Mouse (Mus musculus) kidney, embryonic 15.5 days (tissue): ENCODE measurements around the gene Car3. TPM values are rescaled to one million over a fixed set of nuclear protein-coding genes. Genes with fewer than 3 reads are reported as not detected.
"Not testable (repeated sequence)": the region's sequence is repeated elsewhere in the genome, so short reads cannot be mapped to it uniquely, and the experiment has no call there.

ENCODE experiments used
- ATAC-seq: fragments of 200-750 bp; cut with Nextera tagmentation; replicated peaks from 2 replicates; pipeline ENCODE4 v1.8.0; 2017; ENCODE audit warnings: moderate TSS enrichment; ENCODE audit not compliant: low FRiP score
- H3K27ac ChIP-seq: fragments of 300-500 bp; sonication (generic); 2 replicates; pipeline ENCODE4 v1.5.1; 2015; ENCODE audit warnings: mild to moderate bottlenecking, inconsistent platforms
- H3K27me3 ChIP-seq: fragments of 300-500 bp; sonication (generic); 2 replicates; pipeline ENCODE4 v1.6.1; 2015; ENCODE audit warnings: inconsistent platforms
- H3K36me3 ChIP-seq: fragments of 300-500 bp; sonication (generic); 2 replicates; pipeline ENCODE4 v1.6.1; 2015; ENCODE audit warnings: inconsistent platforms
- H3K4me1 ChIP-seq: fragments of 300-500 bp; sonication (generic); 2 replicates; pipeline ENCODE4 v1.6.1; 2015; ENCODE audit warnings: inconsistent platforms
- H3K4me2 ChIP-seq: fragments of 300-500 bp; sonication (generic); 2 replicates; pipeline ENCODE4 v1.6.1; 2015; ENCODE audit warnings: moderate library complexity, mild to moderate bottlenecking, inconsistent platforms
- H3K4me3 ChIP-seq: fragments of 300-500 bp; sonication (generic); replicated peaks from 2 replicates; pipeline ENCODE4 v1.5.1; 2015; ENCODE audit warnings: mild to moderate bottlenecking, inconsistent platforms
- H3K9ac ChIP-seq: fragments of 300-500 bp; sonication (generic); 2 replicates; pipeline ENCODE4 v1.6.1; 2015; ENCODE audit warnings: mild to moderate bottlenecking, inconsistent platforms
- H3K9me3 ChIP-seq: fragments of 300-500 bp; sonication (generic); replicated peaks from 2 replicates; pipeline ENCODE4 v1.6.1; 2016; ENCODE audit warnings: inconsistent platforms
- WGBS: fragments of 180-500 bp; shearing (Covaris S2); methylation state at CpG from one replicate; pipeline ENCODE4 v1.1.7; 2015; ENCODE audit warnings: mixed read lengths; 5-methylcytosine and 5-hydroxymethylcytosine counted together
- polyA plus RNA-seq: library from polyadenylated mRNA; unstranded; fragments of >200 nt; fragmentation: Nextera tagmentation; extraction: Ambion mirVana; gene quantifications from 2 replicates; pipeline ENCODE4 v1.2.1, GENCODE M21; 2015

Car3 gene
- polyA plus RNA-seq = 18.8 and 39.6 TPM in 2 replicates

DNA sequence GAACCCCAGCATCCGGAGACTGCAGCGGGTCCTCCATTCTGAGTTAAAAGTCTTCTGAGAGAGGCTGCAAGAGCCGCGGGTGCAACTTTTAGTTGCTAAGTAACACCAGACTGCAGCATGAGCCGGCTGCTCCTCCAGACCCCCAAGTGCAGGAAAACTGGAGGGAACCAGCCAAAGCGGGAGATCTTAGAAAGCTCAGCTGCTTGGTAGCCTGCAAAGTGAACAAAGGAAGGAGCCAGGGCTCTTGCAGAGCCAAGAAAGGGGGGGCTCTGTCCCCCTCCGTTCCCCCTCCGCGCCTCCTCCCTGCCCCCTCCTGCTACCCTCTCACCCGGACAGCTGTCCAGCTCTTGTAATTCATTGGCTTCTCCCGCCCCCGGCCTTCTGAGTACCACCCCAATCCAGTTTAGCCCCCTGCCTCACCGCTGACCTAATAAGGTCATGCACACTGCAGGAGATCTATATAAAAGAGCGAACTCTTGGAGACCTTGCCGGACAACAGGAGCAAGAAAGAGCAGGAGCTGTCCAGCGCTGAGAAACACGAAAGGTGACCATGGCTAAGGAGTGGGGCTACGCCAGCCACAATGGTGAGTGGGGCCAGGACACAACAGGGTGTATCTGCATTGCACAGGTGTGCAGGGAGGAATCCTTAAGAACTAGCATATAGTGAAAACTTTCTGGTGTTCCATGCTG, at the start of gene Car3:
Gene Car3, plus strand, starts transcription at position 491 of the 690 bp plus-strand sequence.
- ATAC-seq = peak; percentile 85
- WGBS = 3% methylated on average over 18 of the region's 18 CpGs
- H3K9ac ChIP-seq = peak within 1 kb of the TSS; percentile 29; the same call in 1 of the 2 replicates

DNA sequence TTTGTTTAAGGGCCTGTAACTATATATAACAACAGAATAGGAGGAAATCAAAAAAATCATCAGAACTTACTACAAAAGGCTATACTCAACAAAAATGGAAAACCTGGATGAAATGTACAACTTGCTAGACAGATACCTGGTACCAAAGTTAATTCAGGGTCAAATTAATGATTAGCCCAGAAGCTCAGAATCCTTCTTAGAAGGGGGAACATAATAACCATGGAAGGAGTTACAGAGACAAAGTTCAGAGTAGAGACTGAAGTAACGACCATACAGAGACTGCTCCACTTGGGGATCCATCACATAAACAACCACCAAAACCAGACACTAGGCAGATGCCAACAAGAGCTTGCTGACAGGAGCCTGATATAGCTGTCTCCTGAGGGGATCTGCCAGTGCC, 47.9 kb upstream of the Car3 start:
- not testable (repeated sequence) for H3K4me1 ChIP-seq, H3K4me3 ChIP-seq, H3K9me3 ChIP-seq, H3K27ac ChIP-seq, H3K9ac ChIP-seq, H3K27me3 ChIP-seq, H3K4me2 ChIP-seq, H3K36me3 ChIP-seq, ATAC-seq
- WGBS = 76% methylated on average over 1 of the region's 1 CpGs

More for the DNA sequence above, at the start of gene Car3:
- Histone ChIP-seq H3K4me2 (peak within 1 kb of the TSS; percentile 65), H3K27ac (0 out of 2 replicates have a peak within 1 kb of the TSS, but pooled peaks have one; percentile 1), H3K36me3 (no peaks in the 10 kb centered on the region), H3K27me3 (peaks cover 4% of the 10 kb centered on the region; the same call in 1 of the 2 replicates), H3K9me3 (no peaks in the 10 kb centered on the region), H3K4me3 (peak within 1 kb of the TSS; percentile 37), H3K4me1 (peaks cover 10% of the 10 kb centered on the region)

DNA sequence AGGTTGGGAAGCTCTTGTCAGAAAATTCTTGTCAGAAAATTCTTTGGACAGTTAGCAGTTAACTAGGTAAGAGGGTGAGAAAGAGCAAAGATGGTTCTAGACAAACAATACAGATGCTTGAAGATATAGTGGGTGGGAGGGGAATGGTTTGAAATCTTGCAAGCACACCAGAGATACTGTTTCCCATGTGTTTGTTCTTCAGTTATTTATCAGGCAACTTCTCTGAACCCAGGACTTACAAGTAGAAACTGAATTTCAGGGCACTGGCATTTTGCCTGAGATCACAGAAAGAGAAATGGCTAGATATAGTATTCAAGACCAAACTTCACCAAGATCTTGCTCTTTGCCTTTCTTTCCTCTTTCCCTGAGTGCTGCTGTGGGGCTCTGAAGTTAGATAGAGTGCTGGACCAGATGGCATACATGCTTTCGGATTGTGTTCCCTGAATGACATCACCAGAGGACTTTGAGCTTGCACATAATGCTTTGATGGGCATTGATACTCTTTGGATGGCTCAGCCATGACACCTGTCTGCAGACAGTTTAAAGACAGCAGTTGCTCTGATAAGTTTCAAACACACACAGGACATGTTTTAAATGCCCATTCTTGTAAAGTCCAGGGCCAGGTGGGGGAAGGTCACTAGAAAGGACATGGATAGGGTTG, 43.3 kb upstream of the Car3 start:
- H3K4me2 ChIP-seq = no peak overlapping the region
- ATAC-seq = no peak
- H3K9me3 ChIP-seq = no peaks in the 10 kb centered on the region
- no peaks in the 10 kb centered on the region for H3K4me1 ChIP-seq
- H3K27ac ChIP-seq = no peak overlapping the region
- H3K27me3 ChIP-seq = no peaks in the 10 kb centered on the region
- H3K9ac ChIP-seq = no peak overlapping the region
- no peak overlapping the region for H3K4me3 ChIP-seq
- H3K36me3 ChIP-seq = no peaks in the 10 kb centered on the region
- WGBS = 81% methylated on average over 1 of the region's 1 CpGs

DNA sequence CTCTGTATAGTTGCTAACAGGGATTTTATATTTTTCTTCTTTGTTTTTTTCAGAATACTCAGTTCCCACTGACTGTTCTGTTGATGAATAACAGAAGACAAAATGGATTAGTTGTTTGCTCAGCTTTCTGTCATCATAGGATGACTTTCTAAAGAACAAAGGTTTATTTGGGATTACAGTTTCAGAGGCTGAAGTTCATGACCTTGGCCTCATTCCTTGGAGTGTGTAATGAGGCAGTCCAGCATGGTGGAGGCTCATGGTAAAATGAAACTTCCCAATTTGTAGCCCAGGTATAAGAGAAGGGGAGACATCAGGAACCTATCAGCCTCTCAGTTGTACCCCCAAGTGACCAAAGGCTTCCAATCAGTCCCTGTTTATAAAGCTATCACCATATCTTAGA, 34.4 kb upstream of the Car3 start:
- Histone ChIP-seq H3K4me1 (no peaks in the 10 kb centered on the region), H3K4me2 (no peak overlapping the region), H3K36me3 (no peaks in the 10 kb centered on the region), H3K9me3 (no peaks in the 10 kb centered on the region), H3K27me3 (no peaks in the 10 kb centered on the region), H3K27ac (no peak overlapping the region), H3K4me3 (no peak overlapping the region), H3K9ac (no peak overlapping the region)
- ATAC-seq = no peak

DNA sequence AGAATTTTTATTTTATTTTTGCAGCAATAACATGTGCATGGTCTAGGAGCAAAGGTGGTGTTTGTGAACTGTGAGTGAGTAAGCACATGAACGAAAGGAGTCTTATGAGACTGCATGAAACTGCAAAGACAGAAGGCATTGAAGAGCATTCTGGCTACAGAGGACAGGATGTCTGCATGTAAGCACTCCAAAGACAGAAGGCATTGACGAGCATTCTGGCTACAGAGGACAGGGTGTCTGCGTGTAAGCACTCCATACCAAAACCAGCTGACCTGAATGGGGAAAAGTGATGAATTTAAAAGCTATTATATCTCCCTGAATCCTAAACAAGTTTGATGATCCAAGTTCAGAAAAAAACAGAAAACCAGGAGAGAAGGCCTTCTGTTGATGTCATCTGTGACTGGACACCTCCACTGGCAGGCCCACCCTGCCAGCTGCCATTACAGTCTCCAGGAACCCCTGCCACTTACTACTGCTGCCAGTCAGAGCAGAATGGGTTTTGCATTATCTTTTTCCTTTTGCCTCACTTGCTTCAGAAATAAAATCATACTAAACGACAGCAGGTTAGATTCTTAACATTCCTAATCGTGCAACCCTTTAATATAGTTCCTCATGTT, 32.0 kb upstream of the Car3 start:
- no peak for ATAC-seq
- Histone ChIP-seq H3K27ac (no peak overlapping the region), H3K9ac (no peak overlapping the region), H3K36me3 (no peaks in the 10 kb centered on the region), H3K4me2 (no peak overlapping the region), H3K9me3 (no peaks in the 10 kb centered on the region), H3K27me3 (no peaks in the 10 kb centered on the region), H3K4me1 (no peaks in the 10 kb centered on the region), H3K4me3 (no peak overlapping the region)
- WGBS = 79% methylated on average over 5 of the region's 5 CpGs

DNA sequence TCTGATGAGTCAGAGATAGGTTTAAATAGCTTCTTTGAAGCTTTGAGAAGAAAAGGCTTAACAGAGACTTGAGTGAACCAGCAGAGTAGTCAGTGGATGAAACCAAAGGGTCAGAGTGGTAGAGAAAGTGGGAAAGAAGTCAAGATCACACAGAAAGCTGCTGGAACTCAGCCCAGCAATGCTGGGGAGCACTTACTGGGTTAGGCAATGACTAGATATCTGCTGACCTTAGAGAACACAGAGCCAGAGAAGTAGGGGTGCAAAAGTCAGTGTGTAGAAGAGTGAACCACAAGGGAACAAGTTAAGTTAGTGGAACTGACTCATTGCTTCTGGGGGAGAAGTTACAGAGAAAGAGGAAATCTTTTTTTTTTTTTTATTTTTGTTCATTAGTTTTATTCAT, 30.5 kb upstream of the Car3 start:
- Histone ChIP-seq H3K27ac (no peak overlapping the region), H3K9ac (no peak overlapping the region), H3K4me2 (no peak overlapping the region), H3K9me3 (no peaks in the 10 kb centered on the region), H3K27me3 (no peaks in the 10 kb centered on the region), H3K4me1 (no peaks in the 10 kb centered on the region), H3K36me3 (no peaks in the 10 kb centered on the region), H3K4me3 (no peak overlapping the region)
- ATAC-seq = no peak

DNA sequence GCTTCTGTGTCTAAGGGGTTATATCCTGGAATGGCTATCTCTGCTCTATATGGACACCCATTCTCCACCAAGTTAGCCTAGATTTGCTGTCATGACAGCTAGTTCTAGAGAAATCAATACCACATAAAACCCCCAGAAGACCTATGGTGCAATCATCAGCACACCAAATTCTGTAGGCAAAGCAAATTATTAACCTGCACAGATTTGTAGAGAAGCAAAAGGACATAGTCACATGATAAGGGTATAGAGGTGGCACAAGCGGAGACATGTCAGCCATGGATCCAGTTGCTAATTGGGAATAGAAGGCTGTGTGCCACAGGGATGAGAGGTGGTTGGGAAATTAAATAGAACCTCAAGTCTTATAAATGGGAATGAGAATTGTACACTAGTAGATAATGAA, 24.4 kb upstream of the Car3 start:
- H3K4me3 ChIP-seq = no peak overlapping the region
- H3K27me3 ChIP-seq = no peaks in the 10 kb centered on the region
- H3K4me2 ChIP-seq = no peak overlapping the region
- no peak overlapping the region for H3K27ac ChIP-seq
- H3K9me3 ChIP-seq = no peaks in the 10 kb centered on the region
- ATAC-seq = no peak
- no peak overlapping the region for H3K9ac ChIP-seq
- no peaks in the 10 kb centered on the region for H3K4me1 ChIP-seq
- H3K36me3 ChIP-seq = no peaks in the 10 kb centered on the region
- 91% methylated on average over 1 of the region's 1 CpGs for WGBS

DNA sequence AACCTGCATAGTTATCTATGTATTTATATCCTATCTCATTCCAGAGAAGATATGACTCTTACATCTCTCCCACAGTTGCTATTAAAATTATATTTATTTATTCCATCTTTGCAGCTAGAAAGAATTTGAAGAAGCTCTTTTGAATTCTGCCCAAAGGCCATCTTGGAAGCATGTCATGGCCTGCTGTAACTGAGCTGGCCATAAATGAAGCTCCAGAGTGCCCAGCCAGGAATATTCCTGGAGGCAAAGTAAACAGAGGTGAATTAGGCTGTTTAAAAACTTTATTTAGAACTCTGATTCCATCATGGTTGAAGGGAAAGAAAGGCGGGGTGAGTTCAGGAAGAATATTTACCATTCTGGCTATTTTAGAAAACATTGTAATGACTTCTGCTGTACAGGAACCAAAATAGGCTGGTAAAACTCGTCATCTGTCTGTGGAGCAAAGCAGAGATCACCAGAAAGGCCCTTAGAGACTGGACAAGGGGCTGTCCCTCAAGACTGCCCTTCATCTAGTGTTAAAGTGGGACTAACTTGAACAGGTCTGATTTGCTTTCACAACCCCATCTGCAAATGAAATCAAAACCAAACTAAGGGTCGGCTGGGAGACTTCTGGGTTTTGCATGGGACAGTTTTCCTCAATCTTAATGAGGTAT, 23.7 kb upstream of the Car3 start:
- Histone ChIP-seq H3K27me3 (no peaks in the 10 kb centered on the region), H3K4me1 (no peaks in the 10 kb centered on the region), H3K9me3 (no peaks in the 10 kb centered on the region), H3K27ac (no peak overlapping the region), H3K36me3 (no peaks in the 10 kb centered on the region), H3K4me2 (no peak overlapping the region), H3K9ac (no peak overlapping the region), H3K4me3 (no peak overlapping the region)
- WGBS = 72% methylated on average over 3 of the region's 3 CpGs
- no peak for ATAC-seq

DNA sequence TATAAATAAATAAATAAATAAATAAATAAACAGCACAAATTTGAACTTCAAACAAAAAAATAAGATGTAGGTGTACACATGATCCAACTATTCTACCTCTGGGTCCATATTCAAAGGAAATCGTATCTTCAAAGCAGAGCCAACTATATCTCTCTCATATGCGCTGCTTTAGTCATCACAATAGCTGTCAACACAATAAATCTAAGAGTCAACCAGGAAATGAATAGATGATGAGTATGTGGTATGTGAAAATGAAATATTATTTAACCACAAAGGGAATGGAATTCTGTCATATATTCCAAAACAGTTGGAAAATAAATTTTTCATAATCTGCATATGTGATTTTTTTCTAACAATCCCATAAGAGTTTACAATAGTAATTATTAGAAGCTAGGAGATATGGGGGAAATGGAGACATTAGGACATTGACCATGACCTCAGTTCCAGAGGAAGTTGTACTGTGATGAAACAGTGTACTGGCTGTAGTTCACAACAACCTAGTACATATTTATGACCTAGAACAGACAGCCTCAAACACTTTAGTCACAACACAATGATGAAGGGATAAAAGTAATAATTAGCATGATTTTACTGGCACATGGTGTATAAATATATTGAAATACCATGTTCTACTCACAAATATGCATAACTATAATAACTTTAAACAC, 14.6 kb upstream of the Car3 start:
- H3K9me3 ChIP-seq = no peaks in the 10 kb centered on the region
- no peaks in the 10 kb centered on the region for H3K36me3 ChIP-seq
- no peak overlapping the region for H3K9ac ChIP-seq
- no peak overlapping the region for H3K27ac ChIP-seq
- no peak for ATAC-seq
- H3K4me2 ChIP-seq = no peak overlapping the region
- H3K4me3 ChIP-seq = no peak overlapping the region
- WGBS = 82% methylated on average over 2 of the region's 2 CpGs
- no peaks in the 10 kb centered on the region for H3K4me1 ChIP-seq
- H3K27me3 ChIP-seq = no peaks in the 10 kb centered on the region

DNA sequence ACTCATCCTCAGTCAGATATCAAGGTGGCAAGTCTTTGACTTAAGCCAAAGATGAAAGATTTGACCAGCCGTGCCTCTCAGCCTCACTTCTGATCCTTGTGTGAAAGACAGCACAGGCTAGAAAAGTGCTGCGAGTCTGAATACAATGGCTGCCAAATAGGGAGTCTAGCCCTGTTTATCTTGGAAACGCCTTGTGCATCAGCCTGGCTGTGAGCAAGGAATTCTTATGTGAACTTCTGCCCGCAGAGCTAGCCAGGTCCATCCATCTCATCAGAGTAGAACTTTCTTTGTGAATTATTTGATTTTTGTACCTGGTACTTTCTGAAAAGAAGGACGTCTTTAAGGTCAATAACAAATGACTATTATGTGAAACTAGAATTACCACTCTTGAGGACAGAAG, 9.3 kb upstream of the Car3 start:
- WGBS = 63% methylated on average over 5 of the region's 5 CpGs
- no peak overlapping the region for H3K4me3 ChIP-seq
- no peaks in the 10 kb centered on the region for H3K27me3 ChIP-seq
- H3K9ac ChIP-seq = no peak overlapping the region
- no peaks in the 10 kb centered on the region for H3K36me3 ChIP-seq
- no peaks in the 10 kb centered on the region for H3K9me3 ChIP-seq
- H3K4me2 ChIP-seq = no peak overlapping the region
- no peak overlapping the region for H3K27ac ChIP-seq
- ATAC-seq = no peak
- no peaks in the 10 kb centered on the region for H3K4me1 ChIP-seq

DNA sequence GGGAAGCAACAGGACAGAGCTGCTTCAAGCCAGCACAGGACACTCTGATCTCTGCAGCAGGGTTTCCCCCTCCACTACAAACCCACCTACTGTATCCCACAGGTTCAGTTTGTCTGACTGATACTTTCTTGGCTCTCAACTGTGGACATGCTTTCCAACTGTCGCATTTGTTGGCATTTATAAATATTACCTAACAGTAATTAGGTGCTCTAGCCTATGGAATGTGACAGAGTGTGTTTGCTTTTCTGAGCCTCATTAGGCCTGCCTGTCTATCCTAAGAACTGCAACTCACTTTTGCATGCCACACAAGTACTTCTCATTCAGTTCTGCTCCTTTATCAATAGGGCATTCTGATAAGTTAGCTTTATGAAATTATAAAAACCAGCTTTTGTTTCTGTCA, 8.9 kb upstream of the Car3 start:
- ATAC-seq = no peak
- WGBS = 56% methylated on average over 1 of the region's 1 CpGs

DNA sequence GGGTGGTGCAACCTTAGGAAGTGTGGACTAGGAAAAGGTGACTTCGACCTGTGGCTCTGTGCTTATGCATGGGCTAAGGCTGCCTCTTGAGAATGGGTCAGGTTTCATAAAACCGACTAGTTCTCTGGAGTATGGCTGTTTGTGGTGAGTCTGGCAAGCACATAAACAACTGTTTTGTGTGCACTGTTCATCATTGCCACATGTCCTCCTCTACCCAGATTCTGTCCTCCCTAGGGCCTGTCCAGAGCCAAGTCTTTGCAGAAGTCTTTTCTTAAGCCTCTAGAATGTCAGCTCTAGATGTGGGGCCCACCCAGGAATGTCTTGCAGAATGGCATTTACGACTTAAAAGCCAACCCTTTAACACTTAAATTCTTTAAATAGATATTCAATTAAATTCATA, 5.4 kb upstream of the Car3 start:
- H3K4me3 ChIP-seq = no peak overlapping the region
- H3K9me3 ChIP-seq = no peaks in the 10 kb centered on the region
- no peak overlapping the region for H3K4me2 ChIP-seq
- H3K27ac ChIP-seq = no peak overlapping the region
- peaks cover 5% of the 10 kb centered on the region for H3K4me1 ChIP-seq
- H3K36me3 ChIP-seq = no peaks in the 10 kb centered on the region
- no peak overlapping the region for H3K9ac ChIP-seq
- no peak for ATAC-seq
- H3K27me3 ChIP-seq = peaks cover 4% of the 10 kb centered on the region; the same call in 1 of the 2 replicates
- 72% methylated on average over 3 of the region's 3 CpGs for WGBS

More for the DNA sequence above, 8.9 kb upstream of the Car3 start:
- Histone ChIP-seq H3K9ac (no peak overlapping the region), H3K4me3 (no peak overlapping the region), H3K9me3 (no peaks in the 10 kb centered on the region), H3K4me1 (no peaks in the 10 kb centered on the region), H3K27me3 (no peaks in the 10 kb centered on the region), H3K27ac (no peak overlapping the region), H3K4me2 (no peak overlapping the region), H3K36me3 (no peaks in the 10 kb centered on the region)
